Comparison of ENCODE assay signal across 45 mouse cellular contexts in the genomic region with DNA sequence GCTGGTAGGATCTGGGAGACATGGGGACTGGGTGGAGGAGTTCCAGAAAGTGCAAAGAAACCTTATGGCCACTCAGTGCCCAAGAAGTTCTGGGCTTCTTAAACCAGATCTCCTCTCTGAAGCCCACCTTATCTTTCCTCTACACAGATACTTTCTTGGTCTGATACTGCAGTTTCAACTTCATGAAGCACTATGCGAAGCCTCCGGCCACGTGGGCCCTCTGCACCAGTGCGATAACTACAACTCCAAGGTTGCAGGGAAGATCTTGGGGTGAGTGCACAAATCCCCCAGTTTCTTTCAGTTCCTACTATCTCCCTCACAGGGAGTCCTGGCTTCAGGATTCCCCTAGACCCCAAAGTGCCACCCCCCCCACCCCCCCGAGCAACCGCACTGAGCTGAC. TPM values are rescaled to one million over a fixed set of nuclear protein-coding genes. Genes with fewer than 3 reads are reported as not detected.
"Had no signal": no experiment of that assay in that cellular context is flagged by ENCODE, and none has a peak within 500 bp of the region (broad histone marks: within the 10 kb centered on the region; RNA-seq: fewer than 3 reads in every experiment).

No protein-coding gene starts in this region.

- H3K36me3 ChIP-seq: limb, embryonic 10.5 days; limb, embryonic 12.5 days; limb, embryonic 13.5 days; limb, embryonic 15.5 days; liver, embryonic 12.5 days; liver, embryonic 13.5 days; liver, embryonic 15.5 days; lung, embryonic 15.5 days; midbrain, embryonic 10.5 days; midbrain, embryonic 12.5 days; midbrain, embryonic 13.5 days; midbrain, embryonic 15.5 days had no signal

- H3K4me3 ChIP-seq: limb, embryonic 10.5 days; limb, embryonic 12.5 days; limb, embryonic 13.5 days; limb, embryonic 15.5 days; liver, embryonic 12.5 days; liver, embryonic 13.5 days; liver, embryonic 15.5 days; lung, embryonic 15.5 days; megakaryocyte, embryonic 14.5 days; midbrain, embryonic 10.5 days; midbrain, embryonic 12.5 days; midbrain, embryonic 13.5 days; midbrain, embryonic 15.5 days; myocyte had no signal

- H3K27me3 ChIP-seq: limb, embryonic 12.5 days; limb, embryonic 13.5 days; limb, embryonic 15.5 days; lung, embryonic 15.5 days; midbrain, embryonic 12.5 days; midbrain, embryonic 13.5 days; midbrain, embryonic 15.5 days had no signal

- H3K9me3 ChIP-seq: limb, embryonic 10.5 days; limb, embryonic 12.5 days; limb, embryonic 13.5 days; limb, embryonic 15.5 days; liver, embryonic 12.5 days; liver, embryonic 13.5 days; liver, embryonic 15.5 days; lung, embryonic 15.5 days; megakaryocyte, embryonic 14.5 days; midbrain, embryonic 10.5 days; midbrain, embryonic 12.5 days; midbrain, embryonic 13.5 days; midbrain, embryonic 15.5 days had no signal

- H3K9ac ChIP-seq: limb, embryonic 12.5 days; limb, embryonic 13.5 days; limb, embryonic 15.5 days; liver, embryonic 12.5 days; liver, embryonic 13.5 days; liver, embryonic 14.5 days; liver, embryonic 15.5 days; liver, postnatal 0 days; lung, embryonic 14.5 days; lung, embryonic 15.5 days; midbrain, embryonic 12.5 days; midbrain, embryonic 13.5 days; midbrain, embryonic 15.5 days had no signal

- DNase-seq: left cerebral cortex, postnatal 4 days; liver; liver, embryonic 13.5 days; liver, postnatal 0 days; lung, adult 18-20 months; lung, adult 2 months; lung, embryonic 14.5 days; lung, postnatal 10 days; lung, postnatal 14 days; lung, postnatal 36 days; lung, postnatal 4 days; midbrain, embryonic 14.5 days had no signal

- H3K27ac ChIP-seq: limb, embryonic 10.5 days; limb, embryonic 12.5 days; limb, embryonic 13.5 days; limb, embryonic 15.5 days; liver, embryonic 12.5 days; liver, embryonic 13.5 days; liver, embryonic 14.5 days; liver, embryonic 15.5 days; lung, embryonic 15.5 days; macrophage; midbrain, embryonic 10.5 days; midbrain, embryonic 12.5 days; midbrain, embryonic 13.5 days; midbrain, embryonic 15.5 days had no signal

- H3K4me1 ChIP-seq: limb, embryonic 10.5 days; limb, embryonic 12.5 days; limb, embryonic 13.5 days; limb, embryonic 15.5 days; liver, embryonic 12.5 days; lung, embryonic 15.5 days; megakaryocyte, embryonic 14.5 days; midbrain, embryonic 10.5 days; midbrain, embryonic 12.5 days; midbrain, embryonic 13.5 days; midbrain, embryonic 15.5 days had no signal

RNA-seq across cellular contexts. Expression of a gene that starts 5.6 kb away (rescaled TPM):
- total RNA-seq: left cerebral cortex, adult 8-10 months; left cerebral cortex, postnatal 10 days; left cerebral cortex, postnatal 14 days; left cerebral cortex, postnatal 25 days; left cerebral cortex, postnatal 36 days; left cerebral cortex, postnatal 4 days; liver, adult 2 months; megakaryocyte progenitor cell, adult 5-6 weeks; megakaryocyte, adult 5-6 weeks; megakaryocyte-erythroid progenitor cell, adult 5-6 weeks; midbrain, postnatal 0 days had no signal
- polyA plus RNA-seq: limb, embryonic 10.5 days; limb, embryonic 11.5 days; limb, embryonic 12.5 days; limb, embryonic 13.5 days; limb, embryonic 14.5 days; limb, embryonic 15.5 days; liver, adult 2 months; liver, embryonic 11.5 days; liver, embryonic 12.5 days; liver, embryonic 13.5 days; liver, embryonic 14.5 days; liver, embryonic 15.5 days; liver, embryonic 16.5 days; liver, postnatal 0 days; lung, embryonic 14.5 days; macrophage; midbrain, embryonic 10.5 days; midbrain, embryonic 11.5 days; midbrain, embryonic 12.5 days; midbrain, embryonic 13.5 days; midbrain, embryonic 15.5 days; midbrain, embryonic 16.5 days; midbrain, postnatal 0 days; myocyte; neural tube, embryonic 11.5 days had no signal

RNA-seq across cellular contexts. Expression of a gene that starts 7.9 kb away (rescaled TPM):
- total RNA-seq: liver, adult 2 months; megakaryocyte-erythroid progenitor cell, adult 5-6 weeks; monocyte, adult 5-6 weeks had no signal
- polyA plus RNA-seq: liver, adult 2 months; liver, postnatal 0 days; macrophage; myocyte had no signal

RNA-seq across cellular contexts. Expression of a gene that starts 46.9 kb away (rescaled TPM):
- total RNA-seq: megakaryocyte, adult 5-6 weeks had no signal
- polyA plus RNA-seq: macrophage had no signal
